ENCODE assay signal across 8 mouse cellular contexts in genomic region chr6:83108762-83109668, GRCm38 (mm10). TPM values are rescaled to one million over a fixed set of nuclear protein-coding genes. Genes with fewer than 3 reads are reported as not detected.
DNase-seq lines count a peak whose midpoint lies in the region; ATAC-seq and TF ChIP-seq lines count a peak whose summit lies in the region.

Gene Mrpl53, plus strand, starts transcription at chr6:83109040.

- ATAC-seq in heart, embryonic 14.5 days (ENCODE audit: insufficient number of reproducible peaks, insufficient read depth, low FRiP score, low read depth): peak; percentile 71
- peak; percentile 82 for ATAC-seq in liver, embryonic 13.5 days (ENCODE audit: low read depth)

- no peak for TF ChIP-seq CTCF in bone marrow macrophage, adult 2 months (IDR thresholded peaks at IDR 0.05; ENCODE audit: low read depth, low read length)

- H3K9me3 ChIP-seq in forebrain, embryonic 10.5 days: no peaks in the 10 kb centered on the region
- H3K9me3 ChIP-seq in heart, embryonic 14.5 days (ENCODE audit: control insufficient read depth, low read length): no peaks in the 10 kb centered on the region
- no peaks in the 10 kb centered on the region for H3K9me3 ChIP-seq in liver, embryonic 13.5 days (replicated peaks)

- peak within 1 kb of the TSS; percentile 80 for H3K4me2 ChIP-seq in heart, embryonic 14.5 days (ENCODE audit: low read length)
- H3K4me2 ChIP-seq in liver, embryonic 13.5 days: peak within 1 kb of the TSS; percentile 80

- peaks cover 7% of the 10 kb centered on the region for H3K4me1 ChIP-seq in bone marrow macrophage, adult 2 months (ENCODE audit: control insufficient read depth, insufficient read depth, low read length)
- H3K4me1 ChIP-seq in forebrain, embryonic 10.5 days: peaks cover 30% of the 10 kb centered on the region
- peaks cover 8 to 24% of the 10 kb centered on the region in 2 experiments for H3K4me1 ChIP-seq in heart, embryonic 14.5 days (ENCODE audit: control insufficient read depth in 2 of 2, insufficient read depth in 2 of 2, low read length in 2 of 2)
- H3K4me1 ChIP-seq in liver, embryonic 13.5 days (replicated peaks): peaks cover 56% of the 10 kb centered on the region

- WGBS in forebrain, embryonic 10.5 days: under 1% methylated on average over 76 of the region's 76 CpGs
- WGBS in heart, embryonic 14.5 days: under 1% methylated on average over 76 of the region's 76 CpGs
- WGBS in liver, embryonic 13.5 days (ENCODE audit: insufficient replicate concordance): under 1% methylated on average over 76 of the region's 76 CpGs

- no peaks in the 10 kb centered on the region; the same call in 1 of the 2 replicates for H3K27me3 ChIP-seq in forebrain, embryonic 10.5 days (ENCODE audit: poor library complexity, severe bottlenecking)
- no peaks in the 10 kb centered on the region for H3K27me3 ChIP-seq in heart, embryonic 14.5 days (ENCODE audit: control insufficient read depth, insufficient read depth, low read length)
- H3K27me3 ChIP-seq in liver, embryonic 13.5 days: no peaks in the 10 kb centered on the region
- H3K27me3 ChIP-seq in splenic B cell, adult 2 months (ENCODE audit: control insufficient read depth, insufficient read depth, low read length, poor library complexity, severe bottlenecking): no peaks in the 10 kb centered on the region

- H3K4me3 ChIP-seq in bone marrow macrophage, adult 2 months (ENCODE audit: insufficient read depth, low read length): peak within 1 kb of the TSS; percentile 89
- peak within 1 kb of the TSS; percentile 94 for H3K4me3 ChIP-seq in forebrain, embryonic 10.5 days
- peak within 1 kb of the TSS; percentile 63 to 73 for H3K4me3 ChIP-seq in heart, embryonic 14.5 days (ENCODE audit: control insufficient read depth in 1 of 2, insufficient read depth in 1 of 2, low read depth in 1 of 2, low read length in 2 of 2)
- peak within 1 kb of the TSS; percentile 96 for H3K4me3 ChIP-seq in liver, embryonic 13.5 days (replicated peaks)

- DNase-seq in B cell, adult 2 months: peak; percentile 74 to 81
- peak; percentile 84 for DNase-seq in forebrain, embryonic 10.5 days (ENCODE audit: extremely low spot score, low spot score)
- peak; percentile 90 for DNase-seq in kidney, postnatal 10 days
- DNase-seq in liver, embryonic 13.5 days: peak; percentile 69
- DNase-seq in natural killer cell, adult 2 months (ENCODE audit: low spot score in 2 of 2): peak; percentile 63 to 67
- DNase-seq in splenic B cell, adult 2 months (ENCODE audit: low read depth, low spot score): peak; percentile 76

- H3K9ac ChIP-seq in heart, embryonic 14.5 days (ENCODE audit: low read length): peak within 1 kb of the TSS; percentile 81
- H3K9ac ChIP-seq in liver, embryonic 13.5 days: peak within 1 kb of the TSS; percentile 98

- peak within 1 kb of the TSS; percentile 70 for H3K27ac ChIP-seq in bone marrow macrophage, adult 2 months (ENCODE audit: insufficient read depth, low read depth, low read length)
- H3K27ac ChIP-seq in forebrain, embryonic 10.5 days: peak within 1 kb of the TSS; percentile 94
- peak within 1 kb of the TSS; percentile 65 to 85 for H3K27ac ChIP-seq in heart, embryonic 14.5 days (replicated peaks in 1 of 2; ENCODE audit: control insufficient read depth in 1 of 2, insufficient read depth in 1 of 2, low read depth in 2 of 2, low read length in 2 of 2)
- peak within 1 kb of the TSS; percentile 96 for H3K27ac ChIP-seq in liver, embryonic 13.5 days

- peaks cover 22% of the 10 kb centered on the region for H3K36me3 ChIP-seq in forebrain, embryonic 10.5 days (replicated peaks)
- peaks cover 26% of the 10 kb centered on the region for H3K36me3 ChIP-seq in heart, embryonic 14.5 days (ENCODE audit: control insufficient read depth, insufficient read depth, low read length)
- peaks cover 41% of the 10 kb centered on the region for H3K36me3 ChIP-seq in liver, embryonic 13.5 days
- H3K36me3 ChIP-seq in splenic B cell, adult 2 months (ENCODE audit: control insufficient read depth, insufficient read depth, low read length, poor library complexity, severe bottlenecking): peaks cover 3% of the 10 kb centered on the region; the same call in 1 of the 2 replicates

- TF ChIP-seq POLR2A in bone marrow macrophage, adult 2 months (IDR thresholded peaks at IDR 0.05; ENCODE audit: borderline replicate concordance, low read depth, low read length): no peak

RNA-seq across cellular contexts. Expression of gene Mrpl53, which starts in this region (rescaled TPM):
- 26.5 and 26.9 TPM in 2 replicates for polyA plus RNA-seq in bone marrow macrophage, adult 2 months (2012; ENCODE audit: insufficient read depth, insufficient read length, missing spikeins)
- polyA plus RNA-seq in forebrain, embryonic 10.5 days (2016; fragmentation: Nextera tagmentation; extraction: Ambion mirVana): 135 and 149 TPM in 2 replicates
- 179 and 180 TPM in 2 replicates for polyA plus RNA-seq in heart, embryonic 14.5 days (2014; fragmentation: Nextera tagmentation; extraction: Ambion mirVana)
- 94.5 and 99.8 TPM in 2 replicates for polyA plus RNA-seq in liver, embryonic 13.5 days (2015; fragmentation: Nextera tagmentation; extraction: Ambion mirVana)

Comparison
In these comparisons a context has a peak if more than half of its experiments do, and no peak if none do; other contexts are left out.
1. Peak in every context shown above with its lines: DNase-seq, ATAC-seq, H3K4me3 ChIP-seq and H3K27ac ChIP-seq.